Mouse (Mus musculus) lung, embryonic 16.5 days (tissue): ENCODE data around the gene Fam193b. TPM values are rescaled to one million over a fixed set of nuclear protein-coding genes. Genes with fewer than 3 reads are reported as not detected.

Experiments used
- ATAC-seq: fragments of 200-750 bp; cut with Nextera tagmentation; 2 replicates; pipeline ENCODE4 v1.8.0; 2017; ENCODE audit warnings: low read depth, mild to moderate bottlenecking, moderate library complexity
- H3K27ac ChIP-seq: fragments of 300-500 bp; sonication (generic); 2 replicates; pipeline ENCODE4 v1.5.1; 2014; ENCODE audit warnings: mild to moderate bottlenecking, control low read depth, low read length
- H3K27me3 ChIP-seq: fragments of 300-500 bp; sonication (generic); 2 replicates; pipeline ENCODE4 v1.6.1; 2014; ENCODE audit warnings: low read depth, low read length, mixed read lengths; ENCODE audit not compliant: control insufficient read depth, insufficient read depth
- H3K36me3 ChIP-seq: fragments of 300-500 bp; sonication (generic); 2 replicates; pipeline ENCODE4 v1.6.1; 2014; ENCODE audit warnings: low read length; ENCODE audit not compliant: control insufficient read depth, insufficient read depth
- H3K4me1 ChIP-seq: fragments of 300-500 bp; sonication (generic); replicated peaks from 2 replicates; pipeline ENCODE4 v1.6.1; 2014; ENCODE audit warnings: low read length, mixed read lengths; ENCODE audit not compliant: control insufficient read depth, insufficient read depth
- H3K4me2 ChIP-seq: fragments of 300-500 bp; sonication (generic); 2 replicates; pipeline ENCODE4 v1.6.1; 2014; ENCODE audit warnings: low read depth, low read length, control low read depth
- H3K4me3 ChIP-seq: fragments of 300-500 bp; sonication (generic); 2 replicates; pipeline ENCODE4 v1.5.1; 2014; ENCODE audit warnings: mild to moderate bottlenecking, low read length, control low read depth
- H3K9ac ChIP-seq: fragments of 300-500 bp; sonication (generic); 2 replicates; pipeline ENCODE4 v1.6.1; 2014; ENCODE audit warnings: low read length, control low read depth
- H3K9me3 ChIP-seq: fragments of 300-500 bp; sonication (generic); 2 replicates; pipeline ENCODE4 v1.6.1; 2016; ENCODE audit warnings: low read length; ENCODE audit not compliant: control insufficient read depth
- WGBS: fragments of 180-500 bp; shearing (Covaris S2); extraction: QIAGEN DNeasy Blood & Tissue Kit; methylation state at CpG from one replicate; pipeline ENCODE4 v1.1.7; 2014; 5-methylcytosine and 5-hydroxymethylcytosine counted together
- polyA plus RNA-seq: library from polyadenylated mRNA; unstranded; fragments of >200 nt; fragmentation: Nextera tagmentation; extraction: Ambion mirVana; gene quantifications from 2 replicates; pipeline ENCODE4 v1.2.1, GENCODE M21; 2015

Gene Fam193b
- polyA plus RNA-seq, 1 experiment from 2014 or later: 36.4 TPM

DNA sequence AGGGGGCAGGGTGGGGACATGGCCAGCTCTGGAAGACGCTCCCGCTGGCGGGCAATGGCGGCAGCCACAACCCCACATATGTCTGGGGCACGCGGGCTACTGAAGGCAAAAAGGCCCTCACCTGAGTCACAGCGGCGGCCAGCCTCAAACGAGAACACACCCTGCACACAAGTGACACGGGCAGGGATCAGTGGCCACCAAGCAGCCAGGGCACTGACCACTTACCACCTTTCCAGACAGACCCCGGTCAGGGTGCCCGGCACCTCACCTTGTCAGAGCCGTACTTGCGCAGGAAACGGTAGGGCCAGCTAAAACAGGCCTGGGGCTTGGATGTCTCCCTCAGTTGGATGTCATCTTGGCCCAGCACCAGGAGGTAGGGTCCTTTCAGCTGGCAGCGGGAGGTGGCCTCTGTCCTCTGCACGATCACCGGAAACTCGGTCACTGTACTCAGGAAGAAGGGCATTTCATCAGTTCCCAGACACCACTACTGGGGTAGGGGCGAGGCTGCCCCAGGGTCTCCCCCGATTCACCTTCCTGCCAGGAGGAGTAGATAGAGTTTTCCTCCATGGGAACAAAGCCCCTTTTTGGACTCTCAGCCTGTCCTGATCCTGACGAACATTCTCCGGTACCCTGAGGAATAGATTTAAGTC lies 46.8 kb downstream of the Fam193b start:
- Histone ChIP-seq H3K4me2 (no peak overlapping the region), H3K27me3 (no peaks in the 10 kb centered on the region), H3K9me3 (no peaks in the 10 kb centered on the region), H3K4me1 (no peaks in the 10 kb centered on the region; the same call in 1 of the 2 replicates), H3K9ac (no peak overlapping the region), H3K4me3 (no peak overlapping the region), H3K36me3 (peaks cover under 1% of the 10 kb centered on the region; the same call in 1 of the 2 replicates), H3K27ac (no peak overlapping the region)
- WGBS: 90% methylated on average over 23 of the region's 23 CpGs
- ATAC-seq: no peak

GRCm38 (mm10) chr13:55523278-55523677 lies 47.6 kb downstream of the Fam193b start:
- no peak for ATAC-seq
- Histone ChIP-seq H3K9ac (no peak overlapping the region; the same call in 1 of the 2 replicates), H3K9me3 (no peaks in the 10 kb centered on the region), H3K27ac (no peak overlapping the region), H3K27me3 (no peaks in the 10 kb centered on the region), H3K36me3 (no peaks in the 10 kb centered on the region), H3K4me1 (no peaks in the 10 kb centered on the region; the same call in 1 of the 2 replicates), H3K4me2 (no peak overlapping the region), H3K4me3 (no peak overlapping the region)
- 59% methylated on average over 17 of the region's 17 CpGs for WGBS

DNA sequence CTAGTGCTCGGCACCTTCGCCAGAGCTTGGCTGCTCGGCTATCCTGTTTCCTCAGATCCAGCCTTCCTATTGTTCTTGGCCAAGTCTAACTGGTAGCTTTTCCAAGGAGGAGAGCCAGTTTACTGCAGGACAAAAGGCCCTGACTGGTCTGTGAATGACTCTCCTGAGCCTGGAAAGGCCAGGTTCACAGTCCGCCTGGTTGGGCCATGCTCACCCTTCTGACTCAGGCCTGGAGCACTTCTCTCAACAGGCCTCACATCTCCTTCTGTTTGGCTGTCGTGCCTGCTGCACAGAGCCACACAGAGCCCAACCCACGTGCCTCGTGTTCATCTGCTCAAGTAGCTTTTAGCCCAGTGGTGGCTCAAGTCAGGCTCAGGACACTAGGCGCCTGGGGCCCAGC lies 48.2 kb downstream of the Fam193b start:
- H3K27ac ChIP-seq: 0 out of 2 replicates have a peak overlapping the region, but pooled peaks have one; percentile 14
- H3K36me3 ChIP-seq: no peaks in the 10 kb centered on the region
- H3K4me2 ChIP-seq: no peak overlapping the region
- 51% methylated on average over 8 of the region's 8 CpGs for WGBS
- 0 out of 2 replicates have a peak, but pooled peaks have one; percentile 32 for ATAC-seq
- H3K4me1 ChIP-seq: no peaks in the 10 kb centered on the region; the same call in 1 of the 2 replicates
- H3K9ac ChIP-seq: no peak overlapping the region
- no peak overlapping the region for H3K4me3 ChIP-seq
- no peaks in the 10 kb centered on the region for H3K9me3 ChIP-seq
- H3K27me3 ChIP-seq: no peaks in the 10 kb centered on the region; the same call in 1 of the 2 replicates

GRCm38 (mm10) chr13:55519606-55520005 lies 51.3 kb downstream of the Fam193b start:
- WGBS: 65% methylated on average over 4 of the region's 4 CpGs

DNA sequence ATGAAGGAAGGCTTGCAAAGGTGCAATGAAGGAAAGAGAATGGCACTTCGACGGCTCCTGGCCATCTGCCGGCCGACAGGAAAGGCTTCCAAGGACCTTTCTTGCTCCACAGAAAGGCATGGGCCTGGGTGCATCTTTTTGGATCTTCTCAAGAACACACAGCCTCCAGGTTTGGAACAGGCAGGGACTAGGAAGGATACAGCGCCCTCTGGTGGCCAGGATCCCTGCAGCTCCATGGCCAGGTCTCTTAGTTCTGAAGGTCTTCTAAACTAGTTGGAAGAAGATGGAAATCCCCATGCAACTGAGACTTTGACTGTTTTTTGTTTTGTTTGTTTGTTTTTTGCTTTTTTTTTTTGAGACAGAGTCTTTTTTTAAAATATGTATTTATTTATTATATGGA lies 54.0 kb downstream of the Fam193b start:
- Histone ChIP-seq H3K4me1 (peaks cover 7% of the 10 kb centered on the region), H3K27me3 (no peaks in the 10 kb centered on the region; the same call in 1 of the 2 replicates), H3K9ac (no peak overlapping the region), H3K9me3 (no peaks in the 10 kb centered on the region), H3K27ac (no peak overlapping the region), H3K4me2 (no peak overlapping the region), H3K4me3 (no peak overlapping the region), H3K36me3 (no peaks in the 10 kb centered on the region)
- ATAC-seq: no peak
- 6% methylated on average over 5 of the region's 5 CpGs for WGBS

More at GRCm38 (mm10) chr13:55519606-55520005, 51.3 kb downstream of the Fam193b start:
- Histone ChIP-seq H3K9me3 (no peaks in the 10 kb centered on the region), H3K27ac (no peak overlapping the region), H3K4me1 (no peaks in the 10 kb centered on the region; the same call in 1 of the 2 replicates), H3K27me3 (no peaks in the 10 kb centered on the region; the same call in 1 of the 2 replicates), H3K4me3 (no peak overlapping the region), H3K4me2 (no peak overlapping the region), H3K36me3 (no peaks in the 10 kb centered on the region), H3K9ac (no peak overlapping the region)
- ATAC-seq: no peak

- no peak overlapping the region for H3K9ac ChIP-seq
- H3K4me1 ChIP-seq: peaks cover 29% of the 10 kb centered on the region
- no peaks in the 10 kb centered on the region; the same call in 1 of the 2 replicates for H3K27me3 ChIP-seq
- peak overlapping the region; percentile 66 for H3K4me2 ChIP-seq
- H3K36me3 ChIP-seq: peaks cover 3% of the 10 kb centered on the region
- no peaks in the 10 kb centered on the region for H3K9me3 ChIP-seq
- ATAC-seq: no peak
- H3K4me3 ChIP-seq: peak overlapping the region; percentile 63
- no peak overlapping the region for H3K27ac ChIP-seq
- 36% methylated on average over 9 of the region's 9 CpGs for WGBS
Measured at GRCm38 (mm10) chr13:55513828-55514227, 57.1 kb downstream of the Fam193b start.

GRCm38 (mm10) chr13:55513111-55513748 lies 57.7 kb downstream of the Fam193b start, which contains the start of gene Pdlim7:
Pdlim7 (minus strand) TSS chr13:55513676.
- Histone ChIP-seq H3K9ac (peak within 1 kb of the TSS; percentile 74), H3K4me3 (peak within 1 kb of the TSS; percentile 63), H3K36me3 (peaks cover 8% of the 10 kb centered on the region), H3K4me1 (peaks cover 29% of the 10 kb centered on the region), H3K9me3 (no peaks in the 10 kb centered on the region), H3K27me3 (no peaks in the 10 kb centered on the region; the same call in 1 of the 2 replicates), H3K27ac (peak within 1 kb of the TSS; percentile 96), H3K4me2 (peak within 1 kb of the TSS; percentile 66)
- peak; percentile 69 for ATAC-seq
- under 1% methylated on average over 53 of the region's 55 CpGs for WGBS

DNA sequence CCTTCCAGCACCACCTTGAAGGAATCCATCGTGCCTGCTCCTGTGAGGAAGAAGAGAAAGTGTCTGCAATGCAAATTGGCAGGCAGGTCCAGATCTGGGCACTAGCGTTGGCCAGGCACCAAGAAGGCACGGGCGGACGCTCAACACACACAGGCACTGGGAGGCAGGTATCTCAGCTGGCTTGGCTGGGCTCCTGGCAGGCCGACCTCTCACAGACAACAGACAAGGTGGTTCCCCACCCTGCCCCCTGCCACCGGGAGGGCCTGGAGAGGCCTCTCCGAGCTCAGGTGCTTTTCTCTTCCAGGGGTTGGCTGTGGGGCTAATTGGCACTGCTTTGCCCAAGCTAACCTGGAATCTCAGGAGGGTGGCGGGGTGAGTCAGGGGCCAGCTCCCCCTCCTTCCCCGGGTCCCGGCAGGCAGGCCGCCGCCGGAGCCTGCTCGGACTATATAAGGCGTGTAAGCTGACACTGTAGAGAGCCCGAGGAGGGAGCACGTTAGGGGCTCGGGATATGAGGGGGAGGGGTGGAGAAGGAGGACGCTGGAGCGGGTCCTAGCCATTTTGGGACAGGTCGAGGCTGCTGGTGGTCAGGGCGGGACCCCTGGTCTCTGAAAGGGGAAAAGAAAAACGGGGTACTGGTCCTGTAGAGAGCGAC lies 58.4 kb downstream of the Fam193b start:
- ATAC-seq: peak; percentile 58
- peak overlapping the region; percentile 63 for H3K4me3 ChIP-seq
- peaks cover 29% of the 10 kb centered on the region for H3K4me1 ChIP-seq

GRCm38 (mm10) chr13:55511492-55511861 lies 59.4 kb downstream of the Fam193b start:
- peak overlapping the region; percentile 66 for H3K4me2 ChIP-seq
- peaks cover 29% of the 10 kb centered on the region for H3K4me1 ChIP-seq
- H3K27ac ChIP-seq: peak overlapping the region; percentile 96
- WGBS: 28% methylated on average over 5 of the region's 5 CpGs
- no peaks in the 10 kb centered on the region for H3K9me3 ChIP-seq
- peak overlapping the region; percentile 63 for H3K4me3 ChIP-seq
- H3K36me3 ChIP-seq: peaks cover 19% of the 10 kb centered on the region
- H3K27me3 ChIP-seq: no peaks in the 10 kb centered on the region
- H3K9ac ChIP-seq: peak overlapping the region; percentile 49
- ATAC-seq: peak; percentile 4; the same call in 1 of the 2 replicates

More for the DNA sequence above, 58.4 kb downstream of the Fam193b start:
- peaks cover 11% of the 10 kb centered on the region for H3K36me3 ChIP-seq
- peak overlapping the region; percentile 66 for H3K4me2 ChIP-seq
- H3K9ac ChIP-seq: peak overlapping the region; percentile 74
- under 1% methylated on average over 25 of the region's 25 CpGs for WGBS
- no peaks in the 10 kb centered on the region for H3K27me3 ChIP-seq
- no peaks in the 10 kb centered on the region for H3K9me3 ChIP-seq
- peak overlapping the region; percentile 96 for H3K27ac ChIP-seq
